Mouse (Mus musculus) MEL (cell line): Measurements from ENCODE around the gene Hpd. TPM values are rescaled to one million over a fixed set of nuclear protein-coding genes. Genes with fewer than 3 reads are reported as not detected.

Experiments used
- DNase-seq: peaks from one replicate; pipeline ENCODE4 v3.0.0; 2011; ENCODE audit warnings: low read depth, low spot score
- H3K27ac ChIP-seq: 2 replicates; pipeline ENCODE4 v1.5.1; 2012; ENCODE audit warnings: low read depth, mild to moderate bottlenecking, control low read depth, low read length, moderate library complexity; ENCODE audit not compliant: control insufficient read depth
- H3K27me3 ChIP-seq, 2 experiments: fragments of 150-350 bp in 1 of 2; sonication (generic) in 1 of 2; 2 replicates each; pipeline ENCODE4 v1.6.1; 2012; ENCODE audit warnings: low read length in 2 of 2, mild to moderate bottlenecking in 2 of 2, improper control_type of control experiment in 1 of 2, moderate library complexity in 1 of 2; ENCODE audit not compliant: insufficient read depth in 2 of 2, control insufficient read depth in 1 of 2
- H3K36me3 ChIP-seq, 2 experiments: 2 replicates each; pipeline ENCODE4 v1.6.1; 2012 to 2014; ENCODE audit warnings: low read length in 2 of 2, improper control_type of control experiment in 1 of 2, inconsistent platforms in 1 of 2, mild to moderate bottlenecking in 1 of 2; ENCODE audit not compliant: insufficient read depth in 2 of 2, control insufficient read depth in 1 of 2
- H3K4me1 ChIP-seq, 2 experiments: fragments of 150-350 bp in 1 of 2; sonication (generic) in 1 of 2; 2 replicates each; pipeline ENCODE4 v1.6.1; 2012; ENCODE audit warnings: low read length in 2 of 2, improper control_type of control experiment in 1 of 2, mild to moderate bottlenecking in 1 of 2; ENCODE audit not compliant: insufficient read depth in 2 of 2, control insufficient read depth in 1 of 2
- H3K4me3 ChIP-seq, 2 experiments: fragments of 150-350 bp in 1 of 2; sonication (generic) in 1 of 2; 2 replicates each; pipeline ENCODE4 v1.5.1; 2012; ENCODE audit warnings: low read depth in 2 of 2, low read length in 2 of 2, mild to moderate bottlenecking in 2 of 2, moderate library complexity in 2 of 2, control low read depth in 1 of 2, improper control_type of control experiment in 1 of 2; ENCODE audit not compliant: control insufficient read depth in 1 of 2, insufficient read depth in 1 of 2
- H3K79me2 ChIP-seq: 2 replicates; pipeline ENCODE4 v1.6.1; 2012; ENCODE audit warnings: mild to moderate bottlenecking, low read length, moderate library complexity; ENCODE audit not compliant: control insufficient read depth, poor library complexity, insufficient read depth
- H3K9ac ChIP-seq: 2 replicates; pipeline ENCODE4 v1.6.1; 2012; ENCODE audit warnings: low read depth, mild to moderate bottlenecking, control low read depth, low read length, moderate library complexity; ENCODE audit not compliant: control insufficient read depth, poor library complexity, severe bottlenecking
- H3K9me3 ChIP-seq: fragments of 150-350 bp; sonication (generic); replicated peaks from 2 replicates; pipeline ENCODE4 v1.6.1; 2012; ENCODE audit warnings: mild to moderate bottlenecking, low read length, improper control_type of control experiment, moderate library complexity; ENCODE audit not compliant: insufficient read depth
- CHD1 ChIP-seq: IDR thresholded peaks from 2 replicates; pipeline ENCODE4 v1.6.1; 2012; ENCODE audit warnings: low read depth, mild to moderate bottlenecking, inconsistent platforms, low read length, improper control_type of control experiment
- CHD2 ChIP-seq: IDR thresholded peaks from 2 replicates; pipeline ENCODE4 v1.6.1; 2011; ENCODE audit warnings: low read length, improper control_type of control experiment
- E2F4 ChIP-seq: IDR thresholded peaks from 2 replicates; pipeline ENCODE4 v1.6.1; 2011; ENCODE audit warnings: low read depth, low read length, improper control_type of control experiment, borderline replicate concordance
- ELF1 ChIP-seq: IDR thresholded peaks from 2 replicates; pipeline ENCODE4 v1.6.1; 2014; ENCODE audit warnings: low read depth, mild to moderate bottlenecking, inconsistent platforms, low read length, improper control_type of control experiment, moderate library complexity
- EP300 ChIP-seq, 2 experiments: IDR thresholded peaks; 2 replicates each; pipeline ENCODE4 v1.6.1; 2011; ENCODE audit warnings: improper control_type of control experiment in 2 of 2, low read length in 2 of 2, low read depth in 1 of 2, mild to moderate bottlenecking in 1 of 2
- GABPA ChIP-seq: IDR thresholded peaks from 2 replicates; pipeline ENCODE4 v1.6.1; 2012; ENCODE audit warnings: low read depth, mild to moderate bottlenecking, inconsistent platforms, low read length, improper control_type of control experiment, moderate library complexity
- GATA1 ChIP-seq: IDR thresholded peaks from 2 replicates; pipeline ENCODE4 v1.6.1; 2011; ENCODE audit warnings: low read depth, low read length, improper control_type of control experiment
- HCFC1 ChIP-seq: IDR thresholded peaks from 2 replicates; pipeline ENCODE4 v1.6.1; 2012; ENCODE audit warnings: low read depth, mild to moderate bottlenecking, inconsistent platforms, low read length, improper control_type of control experiment, moderate library complexity
- MAZ ChIP-seq: IDR thresholded peaks from 2 replicates; pipeline ENCODE4 v1.6.1; 2012; ENCODE audit warnings: low read depth, mild to moderate bottlenecking, inconsistent platforms, low read length, improper control_type of control experiment
- MXI1 ChIP-seq: IDR thresholded peaks from 2 replicates; pipeline ENCODE4 v1.6.1; 2011; ENCODE audit warnings: mild to moderate bottlenecking, low read depth, low read length, improper control_type of control experiment
- NELFE ChIP-seq: IDR thresholded peaks from 2 replicates; pipeline ENCODE4 v1.6.1; 2011; ENCODE audit warnings: low read depth, low read length, improper control_type of control experiment
- NRF1 ChIP-seq: IDR thresholded peaks from 2 replicates; pipeline ENCODE4 v1.6.1; 2014; ENCODE audit warnings: low read depth, mild to moderate bottlenecking, inconsistent platforms, low read length, improper control_type of control experiment, moderate library complexity; ENCODE audit not compliant: poor library complexity, insufficient read depth, severe bottlenecking
- POLR2AphosphoS2 ChIP-seq: IDR thresholded peaks from 2 replicates; pipeline ENCODE4 v1.6.1; 2011; ENCODE audit warnings: low read length, improper control_type of control experiment
- POLR2AphosphoS5 ChIP-seq: IDR thresholded peaks from 2 replicates; pipeline ENCODE4 v1.6.1; 2012; ENCODE audit warnings: low read depth, borderline replicate concordance, mild to moderate bottlenecking, inconsistent platforms, low read length, moderate library complexity, mixed read lengths
- SIN3A ChIP-seq: IDR thresholded peaks from 2 replicates; pipeline ENCODE4 v1.6.1; 2012; ENCODE audit warnings: low read length, improper control_type of control experiment, inconsistent platforms
- SMC3 ChIP-seq: IDR thresholded peaks from 2 replicates; pipeline ENCODE4 v1.6.1; 2011; ENCODE audit warnings: low read depth, low read length, improper control_type of control experiment
- TAL1 ChIP-seq: IDR thresholded peaks from 2 replicates; pipeline ENCODE4 v1.6.1; 2012; ENCODE audit warnings: mild to moderate bottlenecking, inconsistent platforms, low read length, moderate library complexity, mixed read lengths
- TCF12 ChIP-seq: IDR thresholded peaks from 2 replicates; pipeline ENCODE4 v1.6.1; 2014; ENCODE audit warnings: low read depth, mild to moderate bottlenecking, inconsistent platforms, low read length, improper control_type of control experiment, moderate library complexity
- UBTF ChIP-seq: IDR thresholded peaks from 2 replicates; pipeline ENCODE4 v1.6.1; 2012; ENCODE audit warnings: low read depth, mild to moderate bottlenecking, inconsistent platforms, low read length, improper control_type of control experiment, moderate library complexity, borderline replicate concordance; ENCODE audit not compliant: insufficient read depth
- ZC3H11A ChIP-seq: IDR thresholded peaks from 2 replicates; pipeline ENCODE4 v1.6.1; 2012; ENCODE audit warnings: low read depth, mild to moderate bottlenecking, inconsistent platforms, low read length, improper control_type of control experiment
- ZKSCAN1 ChIP-seq: IDR thresholded peaks from 2 replicates; pipeline ENCODE4 v1.6.1; 2012; ENCODE audit warnings: low read depth, mild to moderate bottlenecking, inconsistent platforms, low read length, improper control_type of control experiment, moderate library complexity
- ZMIZ1 ChIP-seq: IDR thresholded peaks from 2 replicates; pipeline ENCODE4 v1.6.1; 2012; ENCODE audit warnings: low read depth, mild to moderate bottlenecking, inconsistent platforms, low read length, improper control_type of control experiment, moderate library complexity
- ZNF384 ChIP-seq: IDR thresholded peaks from 2 replicates; pipeline ENCODE4 v1.6.1; 2012; ENCODE audit warnings: low read depth, mild to moderate bottlenecking, inconsistent platforms, low read length, improper control_type of control experiment
- polyA plus RNA-seq, 2 experiments: library from polyadenylated mRNA; stranded (reverse) in 1 of 2; unstranded in 1 of 2; fragments of >175 nt in 1 of 2; fragments of >200 nt in 1 of 2; gene quantifications; 2 replicates each; pipeline versions ENCODE4 v1.2.1 to v1.2.4; 2012; ENCODE audit warnings: low replicate concordance in 2 of 2, low read depth in 1 of 2; ENCODE audit not compliant: insufficient read length in 2 of 2, insufficient read depth in 1 of 2, missing spikeins in 1 of 2
- total RNA-seq: library from RNA; depleted of rRNA; stranded (reverse); fragments of 300-350 nt; gene quantifications from 2 replicates; pipeline ENCODE4 v1.2.3, GENCODE M21; 2012; rRNA removed

Gene Hpd
- total RNA-seq (not detected in 2 replicates), polyA plus RNA-seq (not detected)

- Histone ChIP-seq H3K27ac (no peak within 1 kb of the TSS), H3K9ac (no peak within 1 kb of the TSS), H3K9me3 (no peaks in the 10 kb centered on the region), H3K79me2 (no peaks in the 10 kb centered on the region), H3K4me1 (no peaks in the 10 kb centered on the region), H3K4me3 (no peak within 1 kb of the TSS), H3K36me3 (no peaks in the 10 kb centered on the region), H3K27me3 (no peaks in the 10 kb centered on the region)
- no peak for DNase-seq
- no peak for TF ChIP-seq GABPA
- TF ChIP-seq E2F4, result no peak
- TF ChIP-seq NRF1, result no peak
- no peak for TF ChIP-seq UBTF
- no peak for TF ChIP-seq CHD2
- no peak for TF ChIP-seq ZC3H11A
- TF ChIP-seq MXI1, result no peak
These were observed at the start of gene Hpd for GRCm38 (mm10) chr5:123182651-123183050. Hpd (minus strand) TSS chr5:123182727.

- Histone ChIP-seq H3K36me3 (peaks cover 0 to 31% of the 10 kb centered on the region in 2 experiments; a peak in 3 of 4 replicates), H3K9ac (no peak overlapping the region), H3K27me3 (no peaks in the 10 kb centered on the region), H3K9me3 (no peaks in the 10 kb centered on the region), H3K4me1 (peaks cover 5 to 21% of the 10 kb centered on the region in 2 experiments)
- DNase-seq, result peak; percentile 62
- TF ChIP-seq ZKSCAN1 (no peak), SMC3 (no peak), POLR2AphosphoS5 (no peak), HCFC1 (no peak), TAL1 (no peak; the same call in 1 of the 2 replicates), TCF12 (no peak), ZNF384 (peak; percentile 67; the same call in 1 of the 2 replicates), SIN3A (peak; percentile 35; the same call in 1 of the 2 replicates), CHD2 (no peak), ZMIZ1 (no peak), GATA1 (peak; percentile 41; the same call in 1 of the 2 replicates), CHD1 (no peak), E2F4 (no peak), POLR2AphosphoS2 (no peak), MAZ (no peak), NRF1 (no peak), EP300 (IDR thresholded peaks at IDR 0.05; ENCODE audit: low read depth in 1 of 2, low read length in 2 of 2) (0 out of 4 replicates have a peak, but pooled peaks of 1 of the 2 experiments have one; percentile 4), NELFE (no peak), ELF1 (no peak)
- TF ChIP-seq, all 39 proteins: peak for 4
- Histone ChIP-seq H3K27ac (peak overlapping the region; percentile 27; the same call in 1 of the 2 replicates), H3K4me3 (no peak overlapping the region), H3K79me2 (peaks cover 29% of the 10 kb centered on the region)
These were observed 49.7 kb upstream of the Hpd start for GRCm38 (mm10) chr5:123232180-123232579.
